In genomic region chr9:69384475-69384874, GRCm38 (mm10) we compare ENCODE assay signal across 15 mouse cellular contexts.
"Had no signal": no experiment of that assay in that cellular context is flagged by ENCODE, and none has a peak within 500 bp of the region (broad histone marks: within the 10 kb centered on the region; RNA-seq: fewer than 3 reads in every experiment).

No protein-coding gene starts in this region.

- ATAC-seq: intestine, embryonic 15.5 days; midbrain, embryonic 15.5 days had no signal

- H3K4me2 ChIP-seq: intestine, embryonic 15.5 days; kidney, embryonic 15.5 days; liver, embryonic 13.5 days; midbrain, embryonic 12.5 days; midbrain, embryonic 15.5 days; neural tube, embryonic 13.5 days had no signal

- H3K4me1 ChIP-seq: intestine, embryonic 15.5 days; midbrain, embryonic 12.5 days; midbrain, embryonic 15.5 days; neural tube, embryonic 13.5 days had no signal

- H3K9ac ChIP-seq: intestine, embryonic 15.5 days; kidney, embryonic 15.5 days; liver, embryonic 13.5 days; midbrain, embryonic 12.5 days; midbrain, embryonic 15.5 days; neural tube, embryonic 13.5 days had no signal

- H3K36me3 ChIP-seq: intestine, embryonic 15.5 days; kidney, embryonic 15.5 days; liver, embryonic 13.5 days; midbrain, embryonic 12.5 days; midbrain, embryonic 15.5 days; neural tube, embryonic 13.5 days had no signal

- H3K27ac ChIP-seq: intestine, embryonic 15.5 days; kidney, embryonic 15.5 days; left cerebral cortex, adult 2 months; liver, embryonic 13.5 days; macrophage; midbrain, embryonic 12.5 days; midbrain, embryonic 15.5 days; neural tube, embryonic 13.5 days had no signal

- H3K4me3 ChIP-seq: intestine, embryonic 15.5 days; kidney, embryonic 15.5 days; left cerebral cortex, adult 2 months; liver, embryonic 13.5 days; midbrain, embryonic 12.5 days; midbrain, embryonic 15.5 days; neural tube, embryonic 13.5 days had no signal

- DNase-seq: kidney, adult 11 months; kidney, adult 8-10 months; kidney, postnatal 10 days; kidney, postnatal 36 days; layer of hippocampus, postnatal 36 days; liver, embryonic 13.5 days; thymus, adult 18-20 months; thymus, postnatal 36 days had no signal

- H3K27me3 ChIP-seq: intestine, embryonic 15.5 days; kidney, embryonic 15.5 days; liver, embryonic 13.5 days; midbrain, embryonic 12.5 days; midbrain, embryonic 15.5 days; neural tube, embryonic 13.5 days had no signal

- H3K9me3 ChIP-seq: intestine, embryonic 15.5 days; kidney, embryonic 15.5 days; liver, embryonic 13.5 days; midbrain, embryonic 12.5 days; midbrain, embryonic 15.5 days; neural tube, embryonic 13.5 days had no signal
